Mouse (Mus musculus): ENCODE measurements around the gene Vsig10.

DNA sequence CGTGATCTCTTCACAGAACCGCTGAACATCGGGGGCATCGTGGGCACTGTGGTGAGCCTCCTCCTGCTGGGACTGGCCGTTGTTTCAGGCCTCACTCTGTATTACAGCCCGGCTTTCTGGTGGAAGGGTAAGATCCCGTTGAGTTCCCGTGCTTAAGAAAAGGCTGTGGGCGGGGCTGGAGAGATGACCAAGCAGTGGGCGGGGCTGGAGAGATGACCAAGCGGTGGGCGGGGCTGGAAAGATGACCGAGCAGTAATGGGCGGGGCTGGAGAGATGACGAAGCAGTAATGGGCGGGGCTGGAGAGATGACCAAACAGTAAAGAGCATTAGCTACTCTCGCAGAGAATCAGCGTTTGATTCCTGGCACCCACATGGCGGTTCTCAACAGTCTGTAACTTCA is 29.4 kb downstream of the Vsig10 start:
- no peak for TF ChIP-seq CTCF (IDR thresholded peaks at IDR 0.05)
- TF ChIP-seq EP300 (IDR thresholded peaks at IDR 0.05), result no peak
